Mouse (Mus musculus) lung, embryonic 16.5 days (tissue): ENCODE results near the gene Ulk3. TPM values are rescaled to one million over a fixed set of nuclear protein-coding genes. Genes with fewer than 3 reads are reported as not detected.

Experiments used
- ATAC-seq: fragments of 200-750 bp; cut with Nextera tagmentation; 2 replicates; pipeline ENCODE4 v1.8.0; 2017; ENCODE audit warnings: low read depth, mild to moderate bottlenecking, moderate library complexity
- H3K27ac ChIP-seq: fragments of 300-500 bp; sonication (generic); 2 replicates; pipeline ENCODE4 v1.5.1; 2014; ENCODE audit warnings: mild to moderate bottlenecking, control low read depth, low read length
- H3K27me3 ChIP-seq: fragments of 300-500 bp; sonication (generic); 2 replicates; pipeline ENCODE4 v1.6.1; 2014; ENCODE audit warnings: low read depth, low read length, mixed read lengths; ENCODE audit not compliant: control insufficient read depth, insufficient read depth
- H3K36me3 ChIP-seq: fragments of 300-500 bp; sonication (generic); 2 replicates; pipeline ENCODE4 v1.6.1; 2014; ENCODE audit warnings: low read length; ENCODE audit not compliant: control insufficient read depth, insufficient read depth
- H3K4me1 ChIP-seq: fragments of 300-500 bp; sonication (generic); replicated peaks from 2 replicates; pipeline ENCODE4 v1.6.1; 2014; ENCODE audit warnings: low read length, mixed read lengths; ENCODE audit not compliant: control insufficient read depth, insufficient read depth
- H3K4me2 ChIP-seq: fragments of 300-500 bp; sonication (generic); 2 replicates; pipeline ENCODE4 v1.6.1; 2014; ENCODE audit warnings: low read depth, low read length, control low read depth
- H3K4me3 ChIP-seq: fragments of 300-500 bp; sonication (generic); 2 replicates; pipeline ENCODE4 v1.5.1; 2014; ENCODE audit warnings: mild to moderate bottlenecking, low read length, control low read depth
- H3K9ac ChIP-seq: fragments of 300-500 bp; sonication (generic); 2 replicates; pipeline ENCODE4 v1.6.1; 2014; ENCODE audit warnings: low read length, control low read depth
- H3K9me3 ChIP-seq: fragments of 300-500 bp; sonication (generic); 2 replicates; pipeline ENCODE4 v1.6.1; 2016; ENCODE audit warnings: low read length; ENCODE audit not compliant: control insufficient read depth
- WGBS: fragments of 180-500 bp; shearing (Covaris S2); extraction: QIAGEN DNeasy Blood & Tissue Kit; methylation state at CpG from one replicate; pipeline ENCODE4 v1.1.7; 2014; 5-methylcytosine and 5-hydroxymethylcytosine counted together
- polyA plus RNA-seq: library from polyadenylated mRNA; unstranded; fragments of >200 nt; fragmentation: Nextera tagmentation; extraction: Ambion mirVana; gene quantifications from 2 replicates; pipeline ENCODE4 v1.2.1, GENCODE M21; 2015

Gene Ulk3
- polyA plus RNA-seq, 1 experiment from 2014 or later = 17.9 TPM

GRCm38 (mm10) chr9:57604875-57605274 is 15.6 kb downstream of the Ulk3 start:
- Histone ChIP-seq H3K27ac (no peak overlapping the region), H3K9ac (no peak overlapping the region), H3K9me3 (no peaks in the 10 kb centered on the region), H3K4me1 (peaks cover 10% of the 10 kb centered on the region), H3K36me3 (no peaks in the 10 kb centered on the region), H3K4me3 (no peak overlapping the region), H3K27me3 (peaks cover 10% of the 10 kb centered on the region), H3K4me2 (no peak overlapping the region)
- no peak for ATAC-seq
- WGBS = 67% methylated on average over 4 of the region's 4 CpGs

GRCm38 (mm10) chr9:57605503-57605902 is 16.3 kb downstream of the Ulk3 start:
- no peak for ATAC-seq
- no peak overlapping the region for H3K27ac ChIP-seq
- H3K4me1 ChIP-seq = peaks cover 9% of the 10 kb centered on the region
- no peaks in the 10 kb centered on the region for H3K9me3 ChIP-seq
- no peak overlapping the region for H3K4me2 ChIP-seq
- H3K36me3 ChIP-seq = no peaks in the 10 kb centered on the region
- no peak overlapping the region for H3K4me3 ChIP-seq
- no peak overlapping the region for H3K9ac ChIP-seq
- peaks cover 10% of the 10 kb centered on the region for H3K27me3 ChIP-seq
- WGBS = 22% methylated on average over 9 of the region's 9 CpGs

DNA sequence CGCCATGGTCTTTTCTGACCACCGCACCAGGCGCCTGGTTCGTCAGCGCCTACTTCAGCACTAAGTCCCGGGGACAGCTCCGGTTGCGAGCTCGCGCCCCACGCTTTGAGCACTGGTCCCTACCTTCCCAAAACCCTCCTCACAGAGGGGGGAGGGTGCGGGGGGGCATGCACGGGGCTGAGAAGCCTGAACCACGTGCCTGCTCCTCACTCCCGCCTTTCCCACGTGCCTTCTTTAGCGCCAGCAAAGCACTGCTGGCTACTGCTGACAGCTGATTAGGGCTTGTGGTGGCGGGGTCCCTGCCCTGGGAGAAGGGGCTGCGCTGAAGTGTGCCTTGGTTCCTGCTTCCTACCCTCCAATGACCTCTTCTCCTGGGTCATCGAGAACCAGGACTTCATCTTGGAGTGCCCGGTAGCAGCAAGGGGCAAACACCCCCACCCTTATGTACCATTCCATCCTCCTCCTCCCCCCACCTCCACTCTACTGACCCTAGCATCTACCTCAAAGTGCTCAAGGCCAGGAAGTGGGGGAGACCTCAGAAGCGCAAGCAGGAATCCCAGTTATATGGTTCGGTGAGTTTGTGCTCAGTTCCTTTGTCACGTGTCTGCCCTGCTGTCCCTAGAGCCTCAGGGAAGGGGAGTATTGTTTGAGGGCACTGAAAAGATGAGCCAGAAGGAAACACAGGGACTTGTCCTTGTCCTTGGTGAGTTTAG is 17.0 kb downstream of the Ulk3 start, which contains the start of gene Cplx3:
Gene Cplx3, minus strand, starts transcription at position 143 of the 713 bp plus-strand sequence.
- H3K9ac ChIP-seq = no peak within 1 kb of the TSS
- no peaks in the 10 kb centered on the region for H3K36me3 ChIP-seq
- 8% methylated on average over 24 of the region's 24 CpGs for WGBS
- H3K27ac ChIP-seq = no peak within 1 kb of the TSS
- H3K4me3 ChIP-seq = no peak within 1 kb of the TSS
- peaks cover 10% of the 10 kb centered on the region for H3K27me3 ChIP-seq
- H3K9me3 ChIP-seq = no peaks in the 10 kb centered on the region
- H3K4me2 ChIP-seq = no peak within 1 kb of the TSS
- peaks cover 1% of the 10 kb centered on the region; the same call in 1 of the 2 replicates for H3K4me1 ChIP-seq
- peak; percentile 41; the same call in 1 of the 2 replicates for ATAC-seq

DNA sequence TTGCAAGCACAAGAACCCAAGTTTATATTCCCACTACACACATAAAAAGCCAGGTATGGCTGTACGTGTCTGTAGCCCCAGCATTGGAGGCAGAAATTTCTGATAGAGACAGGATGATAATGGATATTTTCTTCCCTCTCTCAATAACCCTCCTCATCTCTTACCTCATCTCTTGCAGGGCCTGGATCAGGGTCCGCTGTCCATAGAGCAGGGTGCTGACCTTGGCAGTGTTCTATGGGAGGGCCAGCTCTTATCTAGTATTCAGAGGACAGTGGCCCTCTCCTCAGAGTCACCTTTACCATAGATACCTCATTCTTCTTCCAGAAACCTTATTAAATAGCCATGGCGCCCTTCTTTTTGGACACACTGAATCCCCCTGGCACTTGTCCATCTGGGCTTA is 20.6 kb downstream of the Ulk3 start:
- no peaks in the 10 kb centered on the region for H3K4me1 ChIP-seq
- no peak for ATAC-seq
- no peaks in the 10 kb centered on the region for H3K36me3 ChIP-seq
- H3K27ac ChIP-seq = no peak overlapping the region
- no peaks in the 10 kb centered on the region for H3K9me3 ChIP-seq
- H3K4me3 ChIP-seq = no peak overlapping the region
- H3K4me2 ChIP-seq = no peak overlapping the region
- WGBS = 38% methylated on average over 3 of the region's 3 CpGs
- H3K27me3 ChIP-seq = peaks cover 10% of the 10 kb centered on the region
- no peak overlapping the region for H3K9ac ChIP-seq

DNA sequence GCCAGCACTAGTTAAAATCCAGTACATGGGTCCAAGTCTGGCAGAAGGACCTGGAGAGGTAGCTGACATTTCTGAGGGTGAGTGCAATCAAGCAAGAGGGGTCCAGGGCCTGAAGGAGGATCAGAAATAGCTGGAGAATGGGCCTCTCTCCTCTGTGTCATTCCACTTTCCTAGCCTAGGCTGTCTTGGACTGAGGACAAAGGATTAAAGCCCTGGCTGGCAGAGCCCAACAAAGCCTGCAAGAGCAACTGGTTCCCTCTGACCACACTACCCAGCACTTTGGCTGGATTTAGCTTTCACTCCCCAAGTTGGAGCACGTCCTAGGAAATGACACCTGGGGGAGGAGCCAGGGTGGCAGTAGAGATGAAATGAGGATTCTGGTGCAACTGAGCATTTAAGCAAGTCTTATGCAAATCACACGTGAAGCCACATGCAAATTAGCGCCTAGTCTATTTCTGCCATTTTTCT is 21.1 kb downstream of the Ulk3 start:
- 53% methylated on average over 3 of the region's 3 CpGs for WGBS
- no peak overlapping the region for H3K4me2 ChIP-seq
- no peak overlapping the region for H3K27ac ChIP-seq
- H3K4me1 ChIP-seq = no peaks in the 10 kb centered on the region
- no peak overlapping the region for H3K4me3 ChIP-seq
- H3K36me3 ChIP-seq = no peaks in the 10 kb centered on the region
- peaks cover 9% of the 10 kb centered on the region for H3K27me3 ChIP-seq
- no peaks in the 10 kb centered on the region for H3K9me3 ChIP-seq
- no peak for ATAC-seq
- H3K9ac ChIP-seq = no peak overlapping the region

GRCm38 (mm10) chr9:57612587-57612986 is 23.3 kb downstream of the Ulk3 start:
- no peak overlapping the region for H3K4me3 ChIP-seq
- 63% methylated on average over 7 of the region's 7 CpGs for WGBS
- no peak overlapping the region for H3K9ac ChIP-seq
- H3K36me3 ChIP-seq = no peaks in the 10 kb centered on the region
- no peaks in the 10 kb centered on the region for H3K4me1 ChIP-seq
- no peaks in the 10 kb centered on the region for H3K27me3 ChIP-seq
- no peak for ATAC-seq
- H3K27ac ChIP-seq = no peak overlapping the region
- H3K4me2 ChIP-seq = no peak overlapping the region
- no peaks in the 10 kb centered on the region for H3K9me3 ChIP-seq

GRCm38 (mm10) chr9:57613975-57614374 is 24.7 kb downstream of the Ulk3 start:
- Histone ChIP-seq H3K4me2 (no peak overlapping the region), H3K27ac (no peak overlapping the region), H3K27me3 (no peaks in the 10 kb centered on the region), H3K4me1 (no peaks in the 10 kb centered on the region), H3K9ac (no peak overlapping the region), H3K9me3 (no peaks in the 10 kb centered on the region), H3K36me3 (no peaks in the 10 kb centered on the region), H3K4me3 (no peak overlapping the region)
- ATAC-seq = no peak
- 72% methylated on average over 7 of the region's 7 CpGs for WGBS

- Histone ChIP-seq H3K9ac (no peak overlapping the region), H3K36me3 (no peaks in the 10 kb centered on the region), H3K4me1 (no peaks in the 10 kb centered on the region), H3K4me2 (no peak overlapping the region), H3K27ac (no peak overlapping the region), H3K27me3 (no peaks in the 10 kb centered on the region), H3K9me3 (no peaks in the 10 kb centered on the region), H3K4me3 (no peak overlapping the region)
- WGBS = 68% methylated on average over 4 of the region's 4 CpGs
- ATAC-seq = no peak
Observed at GRCm38 (mm10) chr9:57614786-57615185, 25.5 kb downstream of the Ulk3 start.

GRCm38 (mm10) chr9:57617556-57618169 is 28.4 kb downstream of the Ulk3 start:
- Histone ChIP-seq H3K27me3 (no peaks in the 10 kb centered on the region), H3K4me1 (no peaks in the 10 kb centered on the region), H3K27ac (no peak overlapping the region), H3K9ac (no peak overlapping the region), H3K36me3 (no peaks in the 10 kb centered on the region), H3K9me3 (no peaks in the 10 kb centered on the region), H3K4me3 (no peak overlapping the region), H3K4me2 (no peak overlapping the region)
- no peak for ATAC-seq
- WGBS = 65% methylated on average over 8 of the region's 8 CpGs
